Mouse (Mus musculus): ENCODE measurements around the gene Aoc1.
A peak's percentile ranks its signal among the peaks of the same experiment; 100 is the strongest.

DNA sequence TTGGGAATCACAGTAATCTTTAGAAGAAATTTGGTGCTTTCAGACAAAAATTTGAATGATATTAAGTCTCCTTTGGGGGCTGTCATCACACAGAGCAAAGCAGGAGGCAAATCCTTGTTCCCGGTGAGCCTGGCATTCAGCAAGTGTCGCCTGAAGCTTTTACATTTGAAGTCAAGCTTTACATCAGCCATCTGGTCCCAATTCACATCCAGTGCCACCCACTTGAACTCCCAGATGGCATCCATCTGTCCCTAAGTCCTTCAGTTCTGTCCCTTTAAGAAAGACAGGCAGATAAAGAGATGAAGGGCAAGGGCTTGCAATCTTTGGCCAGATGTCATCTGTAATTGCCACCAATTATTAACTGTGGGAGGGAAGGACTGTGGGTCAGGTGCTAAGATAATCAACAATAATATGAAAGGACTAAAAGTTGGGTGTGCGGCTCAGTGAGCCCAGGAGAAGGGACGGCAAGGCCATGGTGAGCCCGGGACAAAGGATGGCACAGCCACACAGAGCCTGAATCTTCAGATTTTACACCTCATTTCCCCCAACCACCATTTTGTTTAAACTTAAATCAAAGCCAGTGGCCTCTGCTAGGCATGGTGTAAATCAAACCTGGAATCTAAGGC is 3.9 kb downstream of the Aoc1 start:
- peak; percentile 72; the same call in 1 of the 2 replicates for TF ChIP-seq POLR2A (IDR thresholded peaks at IDR 0.05; ENCODE audit: low read depth, low read length)
- no peak for TF ChIP-seq CTCF (IDR thresholded peaks at IDR 0.05; ENCODE audit: extremely low read depth, insufficient read length, insufficient replicate concordance, low read depth, low read length)
